Comparison of ENCODE assay signal across 20 mouse cellular contexts in the genomic region with DNA sequence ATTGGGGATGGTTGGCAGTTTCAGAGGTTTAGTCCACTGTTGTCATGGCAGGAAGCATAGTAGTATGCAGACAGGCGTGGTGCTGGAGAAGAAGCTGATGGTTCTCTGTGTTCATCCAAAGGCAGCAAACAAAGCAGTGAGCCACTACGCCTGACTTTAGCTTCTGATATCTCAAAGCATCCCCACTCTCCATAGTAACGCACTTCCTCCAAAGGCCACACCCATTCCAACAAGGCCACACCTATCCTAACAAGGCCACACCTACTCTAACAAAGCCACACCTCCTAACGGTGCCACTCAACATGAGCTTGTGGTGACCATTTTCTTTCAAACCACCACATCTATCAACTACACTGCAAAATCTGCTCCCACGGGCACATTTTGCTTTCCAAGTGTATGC. TPM values are rescaled to one million over a fixed set of nuclear protein-coding genes. Genes with fewer than 3 reads are reported as not detected.
"Had no signal": no experiment of that assay in that cellular context is flagged by ENCODE, and none has a peak within 500 bp of the region (broad histone marks: within the 10 kb centered on the region; RNA-seq: fewer than 3 reads in every experiment).

No protein-coding gene starts in this region.

- H3K27me3 ChIP-seq: midbrain, embryonic 15.5 days; neural tube, embryonic 12.5 days had no signal

- H3K4me2 ChIP-seq: midbrain, embryonic 11.5 days; midbrain, embryonic 15.5 days; neural tube, embryonic 12.5 days had no signal

- H3K27ac ChIP-seq: left cerebral cortex, adult 2 months; limb, embryonic 10.5 days; liver, embryonic 14.5 days; midbrain, embryonic 15.5 days; neural tube, embryonic 12.5 days had no signal

- ATAC-seq: lung, postnatal 0 days; midbrain, embryonic 15.5 days had no signal

- H3K9me3 ChIP-seq: limb, embryonic 10.5 days; midbrain, embryonic 15.5 days; neural tube, embryonic 12.5 days had no signal

- DNase-seq: kidney, adult 8-10 months; kidney, postnatal 25 days; lung, adult 2 months; lung, postnatal 36 days; retina, postnatal 1 day; right cerebral cortex, postnatal 4 days; spleen, adult 18-20 months; thymus, adult 2 months; thymus, postnatal 36 days had no signal

- H3K4me3 ChIP-seq: left cerebral cortex, adult 2 months; limb, embryonic 10.5 days; midbrain, embryonic 15.5 days; neural tube, embryonic 12.5 days had no signal

- H3K36me3 ChIP-seq: limb, embryonic 10.5 days; midbrain, embryonic 15.5 days; neural tube, embryonic 12.5 days had no signal

- H3K9ac ChIP-seq: liver, embryonic 14.5 days; midbrain, embryonic 15.5 days; neural tube, embryonic 12.5 days had no signal

- H3K4me1 ChIP-seq: limb, embryonic 10.5 days; midbrain, embryonic 15.5 days; neural tube, embryonic 12.5 days had no signal

RNA-seq across cellular contexts. Expression of a gene that starts 45.0 kb away (rescaled TPM):
- polyA plus RNA-seq: kidney, embryonic 16.5 days; limb, embryonic 10.5 days; limb, embryonic 14.5 days; liver, embryonic 14.5 days; lung, adult 2 months; lung, postnatal 0 days; midbrain, embryonic 11.5 days; midbrain, embryonic 15.5 days; neural tube, embryonic 12.5 days; stomach, embryonic 14.5 days; testis, adult 2 months; thymus, adult 2 months had no signal
